Mouse (Mus musculus): ENCODE data around the gene Ces1d.
"Not testable (repeated sequence)": the region's sequence is repeated elsewhere in the genome, so short reads cannot be mapped to it uniquely, and the experiment has no call there.

Ces1d gene

GRCm38 (mm10) chr8:93197685-93198525, at the start of gene Ces1d:
Ces1d (minus strand) TSS chr8:93197838.
- DNase-seq (ENCODE audit: low read depth, low spot score) = no peak

- no peak for DNase-seq (ENCODE audit: low read depth, low spot score)
Observed at GRCm38 (mm10) chr8:93246057-93246456, 48.4 kb upstream of the Ces1d start.

- DNase-seq (ENCODE audit: low read depth, low spot score) = no peak
Observed at GRCm38 (mm10) chr8:93239884-93240283, 42.2 kb upstream of the Ces1d start.

DNA sequence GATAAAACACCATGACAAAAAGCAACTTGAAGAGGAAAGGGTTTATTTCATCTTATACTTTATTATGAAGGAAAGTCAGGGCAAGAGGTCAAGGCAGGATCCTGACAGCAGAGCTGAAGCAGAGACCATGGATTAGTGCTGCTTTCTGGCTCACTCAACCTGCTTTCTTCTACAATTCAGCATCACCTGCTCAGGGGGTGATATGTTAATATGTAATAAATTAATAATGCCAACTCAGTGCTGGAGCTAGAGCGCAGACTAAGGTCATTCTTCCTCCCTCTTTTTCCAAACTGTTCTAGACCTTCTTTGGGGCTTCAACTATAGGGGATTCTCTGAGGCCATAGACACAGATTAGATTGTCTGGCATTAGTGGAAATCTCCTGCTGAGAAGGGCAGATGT, 38.0 kb upstream of the Ces1d start:
- no peak for DNase-seq (ENCODE audit: low read depth, low spot score)

DNA sequence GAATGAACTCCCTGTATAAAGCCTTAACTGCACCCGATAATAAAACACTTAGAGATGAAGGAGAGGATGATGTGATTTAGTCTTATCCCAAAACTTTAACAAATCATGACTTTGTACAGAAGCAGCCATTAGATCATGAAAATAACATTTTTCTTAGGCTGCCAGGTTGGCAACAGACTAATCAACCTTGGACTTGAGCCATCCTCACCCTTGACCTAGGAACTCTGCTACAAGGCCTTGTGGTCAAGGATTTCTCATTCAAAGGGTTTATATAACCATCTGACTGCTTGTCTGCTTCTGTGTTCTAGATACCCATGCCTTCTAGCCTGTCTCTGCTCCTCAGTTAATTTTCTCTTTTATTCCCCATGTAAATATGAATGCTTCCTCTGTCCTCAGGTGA, 37.1 kb upstream of the Ces1d start:
- DNase-seq (ENCODE audit: low read depth, low spot score) = no peak

GRCm38 (mm10) chr8:93234068-93234467, 36.4 kb upstream of the Ces1d start:
- no peak for DNase-seq (ENCODE audit: low read depth, low spot score)

DNA sequence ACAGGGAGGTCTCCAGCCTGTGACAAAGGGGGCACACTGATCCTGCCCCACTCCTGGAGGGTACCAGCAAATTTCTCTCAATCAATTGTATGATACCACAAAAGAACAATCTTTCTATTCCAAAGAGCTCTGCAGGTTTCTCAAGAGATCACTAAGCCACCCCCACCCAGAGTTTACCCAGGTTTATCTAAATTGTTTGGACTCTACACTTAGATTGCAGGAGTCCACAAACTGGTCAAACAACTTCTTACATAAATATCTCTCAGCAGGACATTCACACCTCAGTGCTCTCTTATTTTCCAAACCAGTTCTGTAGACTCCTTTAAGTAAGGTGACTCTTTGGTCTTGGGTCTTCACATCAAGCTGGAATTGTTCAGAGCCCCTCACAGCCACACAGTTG, 31.8 kb upstream of the Ces1d start, which contains the start of gene Ces1e:
TSS of gene Ces1e (minus strand) at position 174 of the 400 bp plus-strand sequence.
- no peak for DNase-seq (ENCODE audit: low read depth, low spot score)

GRCm38 (mm10) chr8:93228673-93229370, 31.2 kb upstream of the Ces1d start:
- no peak for DNase-seq (ENCODE audit: low read depth, low spot score)

GRCm38 (mm10) chr8:93226471-93226870, 28.8 kb upstream of the Ces1d start:
- not testable (repeated sequence) for DNase-seq (ENCODE audit: low read depth, low spot score)

GRCm38 (mm10) chr8:93221896-93222295, 24.3 kb upstream of the Ces1d start:
- no peak for DNase-seq (ENCODE audit: low read depth, low spot score)

DNA sequence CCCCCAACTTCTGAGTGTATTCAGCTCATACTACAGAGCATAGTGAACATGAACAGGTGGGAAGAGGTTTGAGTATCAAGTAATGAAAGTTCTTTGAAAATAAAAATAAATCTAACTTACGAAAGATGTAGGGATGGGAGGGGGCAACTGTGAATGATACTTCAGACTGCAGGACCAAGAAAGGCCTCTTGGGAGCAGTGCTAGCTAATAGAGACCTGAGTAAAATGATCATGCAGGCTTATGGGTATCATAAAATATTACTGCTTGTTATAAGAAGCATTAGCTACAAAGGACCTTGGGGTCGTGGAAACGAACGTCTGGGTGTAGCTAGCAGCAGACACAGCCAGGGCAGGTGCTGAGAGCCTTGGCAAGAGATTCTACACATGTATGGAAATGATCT, 20.2 kb upstream of the Ces1d start:
- no peak for DNase-seq (ENCODE audit: low read depth, low spot score)

DNA sequence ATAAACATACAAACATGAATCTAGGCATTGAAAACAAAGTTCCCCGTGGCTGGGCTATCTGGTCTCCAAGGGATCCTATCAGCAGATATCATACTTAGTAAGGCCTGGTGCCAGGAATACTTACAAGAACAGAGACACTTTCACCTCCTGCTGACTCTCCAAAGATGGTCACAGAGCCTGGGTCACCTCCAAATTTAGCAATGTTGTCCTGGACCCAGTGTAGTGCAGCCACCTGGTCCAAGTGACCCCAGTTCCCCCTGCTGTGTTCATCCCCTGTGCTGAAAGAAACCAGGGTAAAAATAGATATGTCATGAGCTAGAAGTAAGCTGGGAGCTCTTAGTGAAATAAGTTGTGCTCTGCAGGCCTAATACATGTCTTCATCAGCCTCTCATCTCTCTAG, 19.7 kb upstream of the Ces1d start:
- no peak for DNase-seq (ENCODE audit: low read depth, low spot score)

GRCm38 (mm10) chr8:93211091-93211490, 13.5 kb upstream of the Ces1d start:
- no peak for DNase-seq (ENCODE audit: low read depth, low spot score)

DNA sequence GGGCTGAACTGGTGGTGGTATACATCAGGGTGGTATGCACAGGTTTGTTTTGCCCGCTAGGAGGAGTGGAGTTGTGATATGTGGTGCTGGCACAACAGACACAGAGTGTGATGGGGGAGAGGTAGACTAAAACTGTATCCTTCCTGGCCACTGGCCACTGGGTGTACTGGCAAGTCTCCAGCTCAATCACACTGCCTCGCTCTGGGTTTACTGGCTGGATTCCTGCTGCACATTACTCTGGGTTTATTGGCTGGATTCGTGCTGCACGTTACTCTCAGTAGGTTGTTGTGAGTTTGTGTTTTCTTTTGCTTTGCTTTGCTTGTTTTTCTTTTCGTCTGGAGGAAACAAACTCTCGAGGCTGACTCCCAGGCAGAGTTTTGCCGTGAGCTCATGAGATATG, 1.5 kb upstream of the Ces1d start:
- not testable (repeated sequence) for DNase-seq (ENCODE audit: low read depth, low spot score)

DNA sequence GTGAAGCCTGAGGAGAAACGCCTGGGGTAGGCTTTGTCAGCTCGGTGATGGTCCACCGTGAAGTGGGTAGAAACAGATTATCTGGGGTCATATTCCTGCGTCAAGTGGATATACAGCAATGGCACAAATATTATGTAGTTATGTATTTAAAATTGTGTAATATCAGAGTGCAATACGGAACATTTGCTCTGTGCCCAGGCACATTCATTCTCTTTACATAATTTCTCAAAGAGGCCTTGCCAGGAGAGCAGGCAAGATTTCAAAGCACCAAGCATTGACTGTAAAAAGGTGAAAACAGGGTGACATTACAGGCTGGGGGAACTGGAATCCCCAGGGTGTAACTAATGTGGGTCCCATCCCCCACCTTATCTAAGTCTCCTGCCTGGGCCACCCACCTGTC, 1.2 kb downstream of the Ces1d start:
- no peak for DNase-seq (ENCODE audit: low read depth, low spot score)

DNA sequence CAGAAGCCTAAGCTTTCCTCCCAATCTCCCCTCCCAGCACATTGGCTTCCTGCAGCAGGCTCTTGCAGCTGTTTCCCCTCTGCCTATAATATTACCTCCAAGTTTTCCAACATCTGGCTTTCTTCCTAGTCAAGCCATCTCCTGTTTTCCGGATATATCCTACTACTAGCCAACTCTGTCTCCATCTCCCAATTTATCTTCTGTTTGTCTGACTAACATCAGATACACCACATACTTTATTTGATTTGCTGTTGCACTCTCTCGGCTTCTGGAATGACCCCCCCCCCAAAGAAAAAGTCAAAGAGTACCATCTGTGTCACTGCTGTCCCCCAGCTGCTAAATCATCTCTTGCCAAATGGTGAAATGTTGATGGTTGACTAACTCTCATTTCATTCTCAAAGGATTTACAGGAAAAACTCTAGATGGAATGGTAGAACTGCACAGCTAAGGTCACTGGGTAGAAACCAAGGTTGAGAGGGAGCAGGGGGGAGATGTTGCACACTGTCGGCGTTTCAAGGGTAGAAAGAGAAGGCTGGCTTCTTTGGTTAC, 17.0 kb downstream of the Ces1d start:
- no peak for DNase-seq (ENCODE audit: low read depth, low spot score)

- no peak for DNase-seq (ENCODE audit: low read depth, low spot score)
Observed at GRCm38 (mm10) chr8:93176593-93176992, 21.0 kb downstream of the Ces1d start.

- DNase-seq (ENCODE audit: low read depth, low spot score) = no peak
Observed at GRCm38 (mm10) chr8:93174554-93174953, 23.1 kb downstream of the Ces1d start.

GRCm38 (mm10) chr8:93171846-93172590, 25.6 kb downstream of the Ces1d start:
- DNase-seq (ENCODE audit: low read depth, low spot score) = no peak

GRCm38 (mm10) chr8:93163363-93163762, 34.3 kb downstream of the Ces1d start:
- DNase-seq (ENCODE audit: low read depth, low spot score) = no peak

DNA sequence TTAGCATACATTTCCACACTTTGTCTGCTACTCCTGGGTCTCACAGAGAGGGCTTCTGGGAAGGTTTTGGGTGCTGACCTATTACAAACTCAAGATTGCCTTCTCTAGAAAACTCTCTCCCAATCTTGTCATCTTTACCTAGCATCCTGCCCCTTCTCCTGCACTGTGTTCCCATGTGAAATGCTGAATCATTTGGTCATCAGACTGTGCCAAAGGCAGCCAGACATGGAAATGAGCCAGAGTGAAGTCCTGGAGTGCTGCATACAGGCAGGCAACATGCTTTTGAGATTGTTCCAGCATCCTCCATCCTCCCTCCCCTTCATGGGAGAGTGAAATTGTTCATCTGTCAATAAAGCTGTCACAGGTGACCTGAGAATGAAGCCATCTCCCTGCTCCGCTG, 46.2 kb downstream of the Ces1d start:
- no peak for DNase-seq (ENCODE audit: low read depth, low spot score)

DNA sequence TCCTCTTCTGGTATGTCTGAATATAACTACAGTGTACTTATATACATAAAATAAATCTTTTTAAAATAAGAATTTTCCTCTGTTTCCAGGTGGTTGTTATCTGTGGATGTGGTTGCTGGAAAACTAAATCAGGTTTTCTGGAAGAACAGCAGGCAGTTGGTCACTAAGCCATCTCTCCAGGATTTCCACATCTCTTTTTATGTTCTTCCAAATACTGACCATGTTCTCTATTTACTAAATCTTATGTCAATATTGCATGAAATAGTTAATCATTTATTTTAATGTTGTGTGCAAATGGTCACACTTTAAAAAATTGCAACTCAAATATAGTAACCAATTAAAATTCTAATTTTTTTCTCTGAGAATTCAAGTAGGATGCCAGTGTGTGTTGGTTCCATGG, 50.3 kb downstream of the Ces1d start:
- no peak for DNase-seq (ENCODE audit: low read depth, low spot score)
